Mouse (Mus musculus): Measurements from ENCODE around the gene Rlf.
A peak's percentile ranks its signal among the peaks of the same experiment; 100 is the strongest.

Gene Rlf

GRCm38 (mm10) chr4:121163501-121164030 lies 51.3 kb downstream of the Rlf start:
- DNase-seq, result no peak

- no peak for DNase-seq
Measured at GRCm38 (mm10) chr4:121109126-121109525, 105.8 kb downstream of the Rlf start, which contains the start of gene Tmco2. Gene Tmco2, minus strand, starts transcription at chr4:121109226.

GRCm38 (mm10) chr4:121103304-121103703 lies 111.6 kb downstream of the Rlf start:
- no peak for DNase-seq

- peak; percentile 96 for DNase-seq
Measured at GRCm38 (mm10) chr4:121097650-121098378, 117.1 kb downstream of the Rlf start, which contains the start of gene Zmpste24. Gene Zmpste24, minus strand, starts transcription at chr4:121098241.

Data from retina, postnatal 1 day (tissue).